Mouse (Mus musculus): ENCODE results near the gene Lemd1.

DNA sequence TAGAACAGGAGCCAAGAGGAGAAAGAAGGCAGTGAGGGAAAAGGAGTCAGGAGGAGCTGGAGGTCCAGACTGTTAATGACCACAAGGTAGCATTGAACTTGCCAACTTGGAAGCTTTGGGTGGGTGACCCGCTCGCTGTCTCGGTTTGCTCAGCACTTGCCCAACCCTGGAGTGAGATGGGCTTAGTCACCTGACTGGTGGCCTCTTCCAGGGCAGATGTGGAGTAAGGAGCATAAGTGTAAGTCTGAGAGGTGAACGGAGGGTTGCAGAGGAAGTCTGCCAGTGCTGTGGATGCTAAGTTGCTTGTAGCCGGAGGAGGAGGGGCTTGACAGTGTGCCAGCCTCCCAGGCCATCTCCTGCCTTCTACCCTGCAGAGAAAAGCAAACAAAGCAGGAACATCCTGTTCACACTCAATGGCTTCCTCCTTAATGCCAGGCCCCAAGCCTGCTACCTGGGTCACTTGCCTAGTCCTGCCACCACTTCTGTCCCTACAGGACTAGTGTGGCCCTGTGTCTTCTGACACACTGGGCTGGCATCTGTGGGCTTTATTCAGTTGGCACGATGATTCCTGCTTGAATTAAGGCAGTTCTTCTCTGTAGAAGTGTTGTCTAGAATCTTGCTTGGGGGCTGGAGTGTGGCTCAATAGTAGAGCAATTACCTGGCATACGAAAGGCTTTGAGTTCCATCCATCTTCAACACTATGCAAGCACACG is 45.1 kb upstream of the Lemd1 start:
- TF ChIP-seq POLR2A (IDR thresholded peaks at IDR 0.05; ENCODE audit: low read depth, low read length) (no peak), CTCF (IDR thresholded peaks at IDR 0.05; ENCODE audit: extremely low read depth, insufficient read depth, insufficient read length, insufficient replicate concordance) (no peak)

Measured in spleen, adult 2 months (tissue).